Mouse (Mus musculus) gastrocnemius, adult 8-10 months (tissue): ENCODE data around the gene Myo3b. TPM values are rescaled to one million over a fixed set of nuclear protein-coding genes. Genes with fewer than 3 reads are reported as not detected.

Experiments used
- DNase-seq, 2 experiments: peaks; one replicate each; pipeline ENCODE4 v3.0.0; 2022; ENCODE audit warnings: low spot score in 2 of 2
- total RNA-seq, 4 experiments: library from RNA; stranded (reverse); gene quantifications; 2 replicates each; pipeline ENCODE4 v1.2.4; 2022

Gene Myo3b
- total RNA-seq, 4 experiments from 2014 or later = not detected

GRCm38 (mm10) chr2:70065729-70066300, 26.9 kb downstream of the Myo3b start:
- DNase-seq = no peak

GRCm38 (mm10) chr2:70066338-70067022, 27.6 kb downstream of the Myo3b start:
- no peak for DNase-seq

GRCm38 (mm10) chr2:70069861-70070260, 30.9 kb downstream of the Myo3b start:
- no peak for DNase-seq

GRCm38 (mm10) chr2:70083444-70084020, 44.6 kb downstream of the Myo3b start:
- DNase-seq = no peak

DNA sequence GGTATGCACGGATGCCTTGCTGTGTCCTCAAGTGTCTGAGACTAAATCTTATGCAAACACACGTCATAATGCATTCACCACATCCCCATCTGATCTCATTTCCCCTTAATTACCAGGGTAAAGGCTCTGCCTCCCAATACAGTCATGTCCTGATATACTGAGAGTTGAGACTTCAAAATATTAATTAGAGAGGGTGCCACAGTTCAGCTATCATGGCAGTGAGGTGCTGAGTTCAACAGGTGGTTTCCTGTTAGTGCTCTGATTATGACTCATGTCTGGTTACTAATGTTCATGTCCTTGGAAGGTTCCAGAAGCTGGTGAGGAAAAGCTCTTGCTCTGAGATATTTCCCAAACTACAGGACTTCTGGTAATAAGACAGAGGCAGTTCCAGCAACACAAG, 52.3 kb downstream of the Myo3b start:
- DNase-seq = no peak

DNA sequence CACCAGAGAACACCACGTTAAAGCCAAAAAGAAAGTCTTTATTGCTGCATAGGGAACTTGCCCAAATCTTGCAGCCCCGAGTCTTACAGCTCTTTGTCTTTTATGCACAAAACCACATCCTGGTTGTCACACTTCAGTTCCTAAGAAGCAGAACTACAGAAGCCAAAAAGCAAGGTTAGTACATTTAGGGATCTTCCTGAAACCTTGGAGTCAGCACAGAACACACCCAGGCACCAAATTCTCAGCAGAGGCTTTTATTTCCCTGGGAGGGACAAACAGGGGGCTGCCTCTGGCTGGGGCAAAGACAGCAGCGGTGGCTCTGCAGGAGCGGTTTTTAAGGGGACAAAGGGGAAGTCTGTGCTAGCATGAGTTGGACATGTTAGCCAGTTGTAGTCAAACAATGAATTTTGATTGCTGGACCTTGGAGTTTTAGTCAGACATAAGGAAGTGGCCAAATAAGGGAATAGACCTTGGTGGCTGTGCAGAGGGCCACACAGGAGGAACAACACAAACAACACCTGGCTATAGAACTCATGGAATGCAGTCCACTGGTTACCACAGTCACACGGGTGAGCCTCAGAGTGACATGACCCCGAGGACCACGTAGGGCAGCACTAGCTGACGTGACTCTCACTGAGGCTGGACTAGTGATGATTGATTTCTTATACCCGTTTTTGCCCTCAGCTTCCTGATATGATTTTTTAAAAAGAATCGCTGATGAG, 53.0 kb downstream of the Myo3b start:
- DNase-seq = no peak

DNA sequence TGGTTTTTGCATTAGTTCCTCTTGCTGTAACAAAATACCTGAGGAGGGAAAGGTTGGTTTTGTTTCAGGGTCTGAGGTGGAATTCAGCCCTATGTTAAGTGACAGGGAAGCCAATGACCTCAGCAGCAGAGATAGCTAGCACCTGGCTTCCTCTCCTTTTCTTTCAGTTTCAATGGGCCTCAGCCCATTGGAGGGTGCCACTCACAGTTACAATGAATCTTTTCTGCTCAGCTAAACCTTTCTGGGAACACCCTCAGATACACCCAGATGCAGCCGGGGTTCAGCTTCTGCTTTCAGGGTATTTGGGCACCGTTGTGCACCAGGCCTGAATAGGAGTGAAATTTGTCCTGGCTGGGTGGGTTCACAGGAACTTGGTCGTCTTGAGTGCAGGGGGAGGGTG, 53.7 kb downstream of the Myo3b start:
- DNase-seq = no peak

DNA sequence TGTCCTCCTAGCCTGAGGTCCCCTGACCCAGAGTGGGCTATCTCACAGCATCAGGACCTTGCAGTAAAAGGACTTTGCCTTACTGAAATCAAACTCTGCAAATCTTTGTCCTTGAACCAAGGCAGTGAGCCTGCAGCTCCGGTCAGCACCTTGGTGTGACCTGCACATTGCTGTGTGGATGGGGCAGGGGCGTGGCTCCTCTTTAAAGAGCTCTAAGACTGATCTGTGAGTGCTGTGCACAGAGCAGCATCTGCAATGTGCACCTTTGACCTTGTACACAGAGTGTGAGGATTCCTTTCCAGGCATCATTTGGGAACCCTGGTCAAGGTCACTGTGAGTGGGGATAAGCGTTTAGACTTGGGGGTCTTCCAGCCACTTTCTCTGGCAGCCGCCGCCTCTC, 55.5 kb downstream of the Myo3b start:
- no peak for DNase-seq

DNA sequence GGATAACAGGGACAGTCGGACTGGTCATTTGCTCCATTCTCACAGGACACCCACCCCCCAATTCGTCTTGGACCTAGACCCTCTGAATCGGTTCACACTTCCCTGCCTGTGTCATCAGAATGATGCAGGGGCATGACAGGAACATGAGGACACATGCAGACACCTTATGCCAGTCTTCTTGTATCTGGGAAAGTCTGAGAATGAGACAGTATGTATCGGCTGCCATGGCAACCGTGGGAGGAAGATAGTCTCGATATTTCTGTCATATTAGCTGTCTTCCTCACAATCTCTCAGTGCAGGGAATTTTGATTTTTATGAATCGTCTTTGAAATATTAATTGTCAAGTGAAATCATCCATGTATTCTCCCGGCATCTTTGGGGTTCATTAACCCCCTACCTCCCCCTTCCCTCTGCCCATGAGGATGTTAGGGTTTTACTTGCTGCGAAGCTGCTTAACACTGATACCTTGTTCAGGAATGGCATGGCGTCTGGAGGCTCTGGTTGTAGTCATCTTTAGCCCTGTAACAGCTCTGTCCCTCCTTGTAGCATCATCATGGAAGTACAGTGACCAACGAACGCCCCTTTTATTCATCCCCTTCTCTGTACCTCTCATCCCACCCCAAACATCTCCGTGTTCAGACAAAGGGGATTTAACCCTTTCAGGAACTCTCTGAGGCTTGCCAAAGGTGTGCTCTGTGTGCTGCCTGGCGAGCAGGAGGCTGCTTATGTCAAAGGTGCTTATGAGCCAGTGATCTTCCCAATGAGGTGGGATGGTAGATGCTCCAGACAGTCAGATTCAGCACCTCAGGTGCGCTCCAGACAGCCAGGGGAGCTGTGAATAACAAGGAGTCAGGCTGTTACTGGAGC, 58.5 kb downstream of the Myo3b start:
- no peak for DNase-seq

DNA sequence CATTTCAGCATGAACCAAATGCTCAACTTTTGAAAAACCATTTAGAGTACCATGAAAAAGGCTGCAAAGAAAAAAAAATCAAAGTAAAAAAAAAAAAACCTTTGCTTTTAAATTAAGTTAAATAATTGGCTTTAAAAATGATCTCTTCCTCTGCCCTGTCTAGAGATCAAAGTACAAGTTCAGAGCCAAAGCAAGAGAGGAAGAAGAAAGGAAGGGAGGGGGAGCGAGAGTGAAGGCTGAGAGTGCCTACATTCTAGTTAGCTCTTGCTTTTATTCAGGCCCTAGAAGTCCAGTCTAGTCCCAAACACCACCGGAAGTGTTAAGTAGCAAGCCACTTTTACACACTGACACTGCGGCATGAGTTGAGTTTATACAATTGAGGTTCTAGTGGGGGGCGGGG, 60.5 kb downstream of the Myo3b start:
- DNase-seq = no peak

DNA sequence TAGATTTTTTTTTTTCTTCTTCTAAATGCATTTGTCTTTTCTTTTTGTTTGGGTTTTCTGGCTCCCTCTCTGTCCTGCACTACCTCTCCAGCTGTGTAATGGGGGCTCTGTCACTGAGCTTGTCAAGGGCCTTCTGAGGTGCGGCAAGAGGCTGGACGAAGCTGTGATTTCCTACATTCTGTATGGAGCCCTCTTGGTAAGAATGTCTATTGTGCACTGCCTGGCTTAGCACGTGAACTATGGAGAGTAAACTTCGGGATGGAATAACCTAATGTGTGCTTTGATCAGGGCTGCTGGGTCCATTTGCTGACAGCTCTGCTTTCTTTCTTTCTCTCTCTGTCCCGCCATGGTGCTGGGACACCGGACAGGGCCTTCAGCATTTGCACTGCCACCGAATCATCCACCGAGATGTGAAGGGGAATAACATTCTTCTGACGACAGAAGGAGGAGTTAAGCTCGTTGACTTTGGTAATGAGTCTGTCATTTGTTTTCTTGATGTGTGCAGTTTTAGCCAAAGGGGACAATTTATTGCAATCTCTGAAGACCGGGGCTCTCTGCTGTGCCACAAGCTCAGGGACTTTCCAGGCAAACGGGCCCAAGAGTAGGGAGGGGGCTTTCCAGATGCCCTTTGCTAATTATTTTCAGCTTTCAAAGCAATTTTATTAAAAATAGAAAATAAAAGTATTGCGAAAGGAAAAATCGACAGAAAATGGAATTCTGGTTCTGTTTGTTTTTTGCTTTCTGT, 66.5 kb downstream of the Myo3b start:
- no peak for DNase-seq

GRCm38 (mm10) chr2:70109010-70109409, 70.1 kb downstream of the Myo3b start:
- DNase-seq = no peak

DNA sequence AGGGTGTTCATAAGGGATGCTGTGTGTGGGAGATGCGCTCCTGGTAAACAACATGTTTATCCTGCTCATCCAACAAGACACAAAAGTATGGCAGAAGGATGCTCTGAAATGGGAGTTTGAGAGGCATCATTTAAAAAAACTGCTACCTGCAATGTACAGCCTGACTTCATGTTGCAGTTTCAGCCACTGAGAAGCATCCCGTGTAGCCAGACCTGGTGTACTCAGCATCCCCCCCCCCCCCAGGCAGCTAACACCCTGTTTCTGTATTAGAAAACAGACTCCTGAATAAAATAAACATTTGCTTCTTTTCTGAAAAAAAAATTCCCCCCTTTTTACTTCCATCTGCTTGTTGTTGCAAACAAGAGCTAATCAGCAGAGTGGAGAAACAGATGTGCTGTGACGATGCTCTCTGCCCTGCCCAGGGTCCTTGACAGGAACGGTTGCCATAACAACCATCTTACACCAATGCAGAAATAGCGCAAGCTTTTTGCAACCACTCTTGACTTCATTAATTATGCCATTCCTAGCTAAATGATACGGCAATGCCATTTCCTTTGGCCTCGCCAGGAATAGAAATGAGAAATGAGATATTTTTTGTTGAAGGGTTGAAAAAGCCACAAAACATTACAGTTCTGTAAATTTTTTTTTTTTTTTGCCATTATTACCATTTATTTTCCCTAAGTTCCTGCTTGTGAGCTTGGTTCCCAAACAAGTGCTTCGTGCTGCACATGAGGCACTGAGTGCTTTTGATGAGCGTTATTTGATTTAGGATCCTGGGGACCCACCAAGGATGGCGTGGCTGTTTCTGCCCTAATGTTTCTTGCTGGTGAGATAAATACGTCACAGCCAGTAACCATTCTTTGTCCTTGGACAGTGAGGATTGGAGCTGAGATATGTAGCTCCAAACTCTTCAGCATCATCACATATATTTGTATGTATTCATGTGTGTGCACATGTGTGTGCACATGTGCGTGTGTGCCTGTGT, 75.2 kb downstream of the Myo3b start:
- no peak for DNase-seq

GRCm38 (mm10) chr2:70118376-70119264, 79.7 kb downstream of the Myo3b start:
- no peak for DNase-seq

DNA sequence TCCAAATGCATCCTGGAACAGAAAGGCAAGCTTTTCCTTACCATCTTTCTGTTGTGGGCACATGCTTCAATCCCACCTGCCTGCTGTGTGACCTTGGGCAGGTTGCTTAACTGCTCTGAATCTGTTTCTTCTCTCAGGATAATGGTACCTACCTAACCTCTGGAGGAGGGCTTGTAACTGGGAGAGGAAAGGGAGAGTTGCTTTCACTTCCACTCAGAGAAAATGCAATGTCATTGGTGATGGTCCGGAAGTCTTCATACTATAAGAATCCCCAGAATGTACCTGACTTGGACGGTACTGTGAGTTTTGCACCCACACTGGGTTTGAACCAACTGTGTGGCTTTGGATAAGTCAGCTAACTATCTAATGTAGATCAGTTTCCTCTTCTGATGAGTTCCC, 80.3 kb downstream of the Myo3b start:
- DNase-seq = no peak

GRCm38 (mm10) chr2:70126330-70126729, 87.4 kb downstream of the Myo3b start:
- no peak for DNase-seq

- DNase-seq = peak in 1 of 2 experiments; percentile 4
These were observed 87.9 kb downstream of the Myo3b start for GRCm38 (mm10) chr2:70126783-70127182.

- DNase-seq = no peak
These were observed 88.6 kb downstream of the Myo3b start for GRCm38 (mm10) chr2:70127351-70128148.
